Mouse (Mus musculus) heart, postnatal 36 days (tissue): ENCODE measurements around the gene Cntnap5a. TPM values are rescaled to one million over a fixed set of nuclear protein-coding genes. Genes with fewer than 3 reads are reported as not detected.

Source experiments
- DNase-seq, 2 experiments: peaks; one replicate each; pipeline ENCODE4 v3.0.0; 2021 to 2022
- intact Hi-C: fragments of 180-260 bp; cut with DNase I; formaldehyde crosslinking; loops from one replicate; pipeline ENCODE4 v1.15.1; 2025
- total RNA-seq, 2 experiments: library from RNA; stranded (reverse); gene quantifications; 2 replicates each; pipeline ENCODE4 v1.2.3; 2021

The Cntnap5a gene
- total RNA-seq = not detected

DNA sequence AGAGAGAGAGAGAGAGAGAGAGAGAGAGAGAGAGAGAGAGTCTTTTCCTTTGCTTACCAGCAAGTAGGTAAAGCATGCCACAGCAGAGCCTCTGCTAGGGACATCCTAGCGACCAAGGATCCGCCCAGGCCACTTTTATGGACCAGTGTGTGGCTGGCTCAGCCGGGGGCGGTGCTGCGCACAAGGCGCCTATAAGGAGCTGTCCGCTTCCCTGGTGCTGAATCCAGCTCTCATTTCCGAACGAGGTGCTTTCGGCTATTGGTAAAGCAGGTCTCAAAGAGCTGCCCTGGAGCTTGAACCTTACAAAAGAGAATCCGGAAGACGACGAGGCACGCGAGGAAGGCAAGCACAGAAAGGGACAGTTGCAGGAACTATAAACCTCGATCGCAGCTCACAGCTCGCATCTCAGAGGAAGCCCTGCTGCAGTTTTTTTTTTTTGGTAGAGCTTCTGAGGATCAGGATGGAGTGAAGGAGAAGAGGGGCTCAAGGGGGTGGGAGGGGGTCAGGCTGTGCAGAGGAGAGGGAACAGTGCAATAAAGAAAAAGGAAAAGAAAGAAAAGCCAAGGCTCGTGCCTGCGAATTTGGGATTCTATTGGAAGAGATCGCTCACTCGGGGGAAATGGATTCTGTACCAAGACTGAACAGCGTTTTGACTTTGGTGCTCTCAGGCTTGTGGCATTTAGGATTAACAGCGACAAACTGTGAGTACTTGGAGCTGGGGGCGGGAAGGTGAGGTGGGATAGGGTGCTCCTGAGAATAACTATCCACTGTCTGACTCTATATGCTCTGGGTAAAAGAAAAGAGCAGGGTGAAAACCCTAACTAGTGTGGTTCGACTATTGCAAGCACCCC lies at the start of gene Cntnap5a:
Cntnap5a (plus strand) TSS at position 239 of the 851 bp plus-strand sequence.
- intact Hi-C loops = no loop called here
- peak; percentile 4 to 28 for DNase-seq

DNA sequence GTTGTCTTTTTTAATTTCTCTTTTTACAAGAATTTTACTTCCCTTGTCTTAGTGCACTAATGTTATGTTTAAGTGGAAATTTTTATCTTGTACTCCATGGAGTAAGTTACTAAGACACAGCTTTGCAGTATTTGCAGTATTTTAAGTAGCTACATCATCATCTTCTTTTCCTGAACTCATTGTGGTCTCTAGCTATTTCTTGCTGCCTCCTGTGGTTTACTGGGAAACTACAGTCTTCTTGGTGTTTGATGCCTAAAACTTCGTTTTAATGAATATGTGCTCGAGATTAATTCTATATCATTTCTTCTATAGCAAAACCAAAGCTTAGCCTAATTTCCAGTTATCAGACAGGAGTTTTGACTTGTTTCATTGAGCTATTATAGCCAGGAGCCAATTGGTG lies 37.6 kb upstream of the Cntnap5a start:
- no peak for DNase-seq

DNA sequence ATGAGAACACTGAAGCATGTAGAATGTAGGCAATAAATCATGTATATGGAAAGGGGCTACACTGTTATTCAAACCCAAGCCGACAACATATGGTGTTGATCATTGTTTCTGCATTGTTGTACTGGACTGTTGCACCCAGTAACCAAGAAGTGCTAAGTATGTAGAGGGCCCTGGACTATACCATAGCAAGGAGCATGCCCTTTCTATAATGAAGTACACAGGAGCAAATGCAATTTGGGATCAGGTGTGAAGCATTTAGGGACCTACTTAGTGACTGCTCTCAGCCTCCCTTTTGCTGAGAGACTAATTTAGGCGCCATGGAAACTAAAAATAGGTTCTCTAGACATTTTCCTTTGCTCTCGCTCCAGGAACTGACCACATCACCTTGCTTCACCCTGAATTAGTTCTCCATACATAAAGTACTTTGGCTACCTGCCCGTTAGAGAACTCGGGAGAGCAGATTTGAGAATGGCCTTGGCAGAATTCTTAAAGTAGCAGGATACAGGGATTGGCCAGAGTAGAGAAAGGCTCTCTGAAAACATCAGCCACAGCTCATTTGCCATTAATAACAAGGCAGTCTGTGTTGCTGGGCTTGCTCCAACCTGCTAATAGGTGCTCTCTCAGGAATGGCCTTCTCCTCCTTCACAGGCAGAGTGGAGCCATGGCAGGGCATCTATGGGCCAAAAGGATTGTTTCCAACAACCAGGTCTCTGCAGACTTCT lies 26.1 kb upstream of the Cntnap5a start:
- intact Hi-C loops = no loop called here
- DNase-seq = no peak

More for the DNA sequence above, 37.6 kb upstream of the Cntnap5a start:
- intact Hi-C loops = no loop called here

DNA sequence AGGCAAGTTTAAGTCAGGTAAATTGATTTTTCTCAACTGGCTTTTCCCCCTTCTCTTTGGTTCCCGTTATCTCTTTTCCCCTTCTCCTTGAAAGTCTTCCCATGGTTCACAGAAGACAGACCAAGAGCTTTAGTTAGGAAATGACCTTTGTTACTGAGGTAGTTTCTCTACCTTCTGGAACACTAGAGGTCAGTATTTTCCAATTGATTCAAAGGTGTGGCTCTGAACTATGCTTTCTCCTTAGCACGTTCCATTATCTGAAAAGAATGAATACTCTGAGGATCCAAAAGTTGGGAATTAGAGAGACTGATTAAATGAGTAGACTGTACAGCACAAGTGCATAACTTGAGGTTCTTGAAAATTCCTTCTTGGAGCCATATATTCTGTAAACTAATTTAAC lies 1.9 kb downstream of the Cntnap5a start:
- intact Hi-C loops = no loop called here
- DNase-seq = no peak

DNA sequence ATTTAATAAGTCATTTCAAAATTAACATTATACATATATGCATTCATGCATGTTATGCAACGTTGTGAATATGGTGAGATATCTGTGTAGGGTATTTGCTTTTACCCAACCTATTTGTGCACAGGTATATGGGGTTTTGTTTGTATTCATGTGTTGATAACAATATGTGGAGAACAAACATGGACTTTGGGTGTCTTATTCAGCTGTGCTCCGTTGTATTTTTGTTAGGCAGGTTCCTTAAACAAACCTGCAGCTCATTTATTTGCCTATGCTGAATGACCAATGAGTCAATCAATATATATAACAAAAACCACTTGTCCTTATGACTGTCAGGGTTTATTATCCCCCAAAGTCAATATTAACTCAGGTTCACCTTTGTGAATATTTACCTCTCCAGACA lies 15.2 kb downstream of the Cntnap5a start:
- intact Hi-C loops = no loop called here
- DNase-seq = no peak

DNA sequence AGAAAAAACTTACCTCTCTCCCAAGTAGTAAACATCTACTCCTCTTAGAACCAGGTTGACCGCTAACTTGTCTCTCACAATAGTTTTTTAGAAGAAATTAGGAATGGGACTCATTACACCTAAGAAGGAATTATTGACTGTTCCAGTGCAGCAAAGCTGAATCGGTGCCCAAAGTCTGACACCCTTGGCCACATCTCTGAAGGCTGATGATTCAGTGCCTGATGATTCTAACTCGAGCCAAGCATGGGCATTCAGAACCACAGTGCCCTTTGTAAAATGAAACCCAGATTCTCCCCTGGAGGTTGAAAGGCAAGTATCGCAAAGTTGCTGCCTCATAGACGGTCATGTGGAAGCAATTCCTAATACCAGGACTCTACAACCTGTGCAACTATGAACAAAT lies 58.0 kb downstream of the Cntnap5a start:
- intact Hi-C loops = no loop called here
- DNase-seq = no peak

DNA sequence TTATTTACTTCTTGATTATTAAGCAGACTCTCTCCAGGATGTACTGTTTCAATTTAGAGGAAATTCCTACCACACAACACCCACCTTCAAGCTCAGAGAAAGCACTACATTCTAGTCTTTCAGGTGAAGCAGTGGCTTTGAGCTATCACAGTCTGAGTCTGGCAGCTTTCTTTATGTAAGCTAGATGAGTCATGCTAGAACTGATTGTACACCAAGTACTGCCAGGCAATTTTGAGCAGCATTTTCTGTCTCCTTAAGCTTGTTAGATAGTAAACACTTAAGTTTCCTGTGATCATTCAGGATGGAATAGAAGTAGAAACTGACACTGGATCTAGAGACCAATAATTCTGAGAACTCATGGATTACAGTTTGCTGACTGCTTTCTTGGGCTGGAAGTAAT lies 61.0 kb downstream of the Cntnap5a start:
- DNase-seq = no peak
- intact Hi-C loops = no loop called here

DNA sequence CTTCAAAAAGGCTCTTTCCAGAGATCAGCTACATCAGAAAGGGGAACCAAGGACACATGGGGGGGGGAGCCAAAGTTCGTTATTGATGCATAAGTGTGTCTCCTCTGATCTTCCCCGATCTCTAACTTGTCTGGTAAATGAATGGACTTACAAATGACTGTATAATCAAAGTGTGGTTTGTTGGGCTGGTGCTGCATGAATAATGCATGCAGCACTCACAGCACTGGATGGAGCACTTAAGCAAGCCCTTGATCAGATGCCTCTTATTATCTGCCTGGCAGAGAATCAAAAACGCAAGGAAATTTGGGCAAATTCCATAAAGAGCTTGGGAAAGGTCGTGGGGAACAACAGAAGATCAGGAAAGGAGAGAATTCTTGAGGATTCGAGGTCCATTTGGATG lies 100.2 kb downstream of the Cntnap5a start:
- DNase-seq = no peak
- intact Hi-C loops = no loop called here

DNA sequence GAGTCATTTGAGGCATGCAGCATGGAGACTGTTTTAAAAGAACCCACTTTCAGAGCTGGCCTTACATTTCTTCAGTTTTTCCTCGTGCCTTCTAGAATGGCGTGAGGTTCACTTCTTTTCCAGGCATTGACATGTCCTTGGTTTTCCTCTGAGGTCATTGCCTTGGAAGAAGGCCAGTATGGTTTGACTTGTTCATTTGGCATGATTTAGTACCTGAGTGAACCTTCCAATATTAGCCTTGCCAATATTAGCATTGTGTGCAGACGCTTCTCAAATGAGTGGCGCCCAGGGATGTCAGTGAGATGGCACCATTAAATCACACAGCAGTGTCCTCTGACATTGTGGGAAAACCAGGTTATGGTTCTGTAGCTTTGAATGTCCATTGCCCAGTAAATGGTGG lies 158.0 kb downstream of the Cntnap5a start:
- no peak for DNase-seq
- intact Hi-C loops = no loop called here

DNA sequence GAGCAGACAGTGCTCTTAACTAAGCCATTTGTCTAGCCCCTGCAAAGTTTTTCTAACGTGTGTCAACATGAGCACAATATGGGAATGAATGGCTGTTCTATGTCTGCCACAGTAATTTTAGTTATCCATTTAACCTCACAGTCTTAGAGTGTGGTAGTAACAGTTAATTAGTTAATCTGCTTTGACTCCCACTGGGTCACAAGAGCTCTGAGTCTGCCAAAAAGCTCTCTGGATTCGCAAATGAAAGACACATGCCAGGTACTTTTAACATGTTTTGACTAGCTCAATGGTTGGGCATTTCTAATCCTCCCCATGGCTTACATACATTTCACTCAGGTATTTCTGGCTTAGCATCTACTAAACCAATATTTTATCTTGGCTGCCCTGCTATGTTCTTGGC lies 163.0 kb downstream of the Cntnap5a start:
- intact Hi-C loops = no loop called here
- no peak for DNase-seq

DNA sequence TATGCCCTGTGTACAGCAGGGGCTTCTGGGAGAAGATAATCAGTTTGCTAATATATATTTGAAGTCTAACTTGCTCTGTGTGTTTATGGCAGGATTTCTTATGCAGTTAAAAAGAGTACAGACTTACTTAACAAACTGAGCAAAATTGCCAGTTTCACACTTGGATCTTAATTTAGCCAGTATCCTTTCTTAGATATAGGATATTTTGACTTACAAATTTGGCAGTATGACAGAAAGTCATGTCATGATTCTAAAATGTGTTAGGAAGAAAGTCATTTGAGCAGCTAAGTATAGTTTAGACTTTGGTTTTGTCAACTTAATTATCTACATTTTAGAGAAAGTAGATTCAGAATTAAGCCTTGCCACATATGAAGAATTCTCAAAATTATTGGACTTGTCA lies 167.7 kb downstream of the Cntnap5a start:
- intact Hi-C loops = no loop called here
- no peak for DNase-seq

DNA sequence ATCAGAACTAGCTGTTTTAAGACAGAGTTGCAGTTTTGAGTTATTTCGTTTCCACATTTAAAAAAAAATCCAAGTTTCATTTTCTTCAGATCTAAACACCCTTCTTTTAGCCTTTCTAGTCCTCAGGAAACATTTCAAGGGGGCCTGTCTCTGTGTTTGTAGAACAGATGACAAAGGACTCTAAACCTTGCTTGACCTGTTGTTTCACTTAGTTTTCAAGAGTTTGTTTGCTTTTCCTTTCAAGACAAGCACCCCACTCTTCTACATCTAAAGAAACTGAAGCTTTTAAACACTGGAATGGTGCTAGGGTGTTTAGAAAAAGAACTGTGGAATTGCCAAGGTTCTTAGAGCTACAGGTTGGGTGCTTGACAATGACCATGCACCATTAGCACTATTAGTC lies 233.8 kb downstream of the Cntnap5a start:
- no peak for DNase-seq
- intact Hi-C loops = no loop called here

DNA sequence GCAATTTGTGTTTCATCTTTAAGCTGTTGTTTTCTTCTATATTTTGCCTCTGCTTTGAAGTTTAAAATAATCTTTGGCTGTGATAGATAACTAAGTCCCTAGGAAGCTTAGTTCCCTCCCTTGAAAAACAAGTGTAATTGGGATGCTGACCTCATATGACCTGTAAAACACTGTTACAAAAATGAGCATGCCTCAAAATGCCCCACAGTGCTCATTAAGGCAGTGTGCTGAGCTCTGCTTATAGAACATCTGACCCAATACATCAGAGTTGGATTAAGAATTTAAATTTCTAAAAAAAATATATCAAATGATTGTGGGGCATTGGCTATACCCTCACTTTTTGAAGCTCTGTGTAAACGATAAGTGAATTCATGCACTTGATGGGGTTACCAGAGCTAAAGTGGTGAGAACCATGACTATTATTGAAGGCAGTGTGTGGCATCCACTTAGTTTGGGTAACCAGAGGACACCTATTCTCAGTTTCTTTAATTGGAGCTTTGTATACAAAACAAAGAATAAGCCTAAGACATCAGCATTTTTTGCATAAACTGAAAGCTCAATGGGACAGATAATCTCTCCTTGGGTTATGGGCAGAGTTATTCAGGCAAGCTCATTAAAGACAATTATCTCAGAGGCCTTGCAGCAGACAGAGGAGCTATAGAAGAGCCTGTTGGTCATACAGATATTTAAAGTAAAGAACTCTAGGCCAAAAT lies 241.6 kb downstream of the Cntnap5a start:
- intact Hi-C loops = no loop called here
- DNase-seq = no peak

DNA sequence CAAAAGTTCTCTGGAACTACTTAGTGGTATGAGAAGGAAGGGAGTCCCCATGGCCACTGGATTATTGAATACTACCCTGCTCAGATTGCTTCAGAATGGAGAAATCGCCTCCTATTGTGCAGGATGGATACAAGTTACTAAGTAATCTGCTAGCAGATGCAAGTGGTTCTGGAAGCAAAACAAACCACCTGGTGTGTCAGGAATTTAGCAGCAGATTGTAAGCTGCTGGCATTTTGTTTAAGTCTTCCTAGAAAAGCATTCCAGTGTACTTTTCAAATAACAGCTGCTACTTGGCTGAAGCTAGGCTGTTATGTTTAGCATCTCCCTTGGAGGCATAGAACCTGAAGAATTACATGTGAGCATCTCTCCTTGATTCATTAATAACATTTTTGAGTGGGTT lies 247.5 kb downstream of the Cntnap5a start:
- intact Hi-C loops = no loop called here
- no peak for DNase-seq

DNA sequence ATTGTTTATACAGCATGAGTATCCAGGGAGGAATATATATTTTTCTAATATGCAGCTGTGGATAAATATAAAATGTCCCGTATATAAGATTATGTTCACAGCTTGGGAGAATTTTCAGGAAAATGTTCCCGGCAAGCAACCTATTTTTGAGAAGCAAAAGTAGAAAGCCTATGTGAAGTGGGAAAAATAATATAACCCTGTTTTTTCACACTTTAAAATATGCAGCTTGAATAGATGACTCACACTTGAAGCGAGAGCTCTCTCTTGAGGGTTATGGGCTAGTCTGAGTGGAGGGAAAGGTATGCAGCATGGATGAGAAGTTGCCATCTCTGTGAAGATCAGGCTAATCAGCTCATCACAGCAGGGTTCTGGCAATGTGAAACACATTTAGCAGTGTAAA lies 261.3 kb downstream of the Cntnap5a start:
- DNase-seq = no peak

DNA sequence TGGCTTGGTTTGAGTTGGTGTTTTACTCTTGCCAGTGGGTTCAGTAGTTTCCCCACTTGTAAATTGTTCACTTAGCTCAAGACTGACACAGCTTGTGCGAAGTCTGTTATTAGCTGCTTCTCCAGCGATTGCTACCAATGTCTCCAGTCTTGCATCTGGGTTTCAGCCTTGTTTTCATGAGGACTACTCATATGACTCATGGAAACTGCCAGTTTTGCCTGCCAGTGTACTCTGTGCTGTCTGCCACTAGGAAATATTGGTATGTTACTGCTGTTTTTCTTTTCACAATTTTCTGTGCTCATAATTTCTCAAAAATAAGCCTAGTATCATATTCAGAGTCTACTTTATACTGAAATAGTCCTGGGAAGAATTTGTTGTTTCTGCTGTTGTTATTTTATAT lies 272.0 kb downstream of the Cntnap5a start:
- intact Hi-C loops = no loop called here
- no peak for DNase-seq

More for the DNA sequence above, 261.3 kb downstream of the Cntnap5a start:
- intact Hi-C loops = no loop called here

DNA sequence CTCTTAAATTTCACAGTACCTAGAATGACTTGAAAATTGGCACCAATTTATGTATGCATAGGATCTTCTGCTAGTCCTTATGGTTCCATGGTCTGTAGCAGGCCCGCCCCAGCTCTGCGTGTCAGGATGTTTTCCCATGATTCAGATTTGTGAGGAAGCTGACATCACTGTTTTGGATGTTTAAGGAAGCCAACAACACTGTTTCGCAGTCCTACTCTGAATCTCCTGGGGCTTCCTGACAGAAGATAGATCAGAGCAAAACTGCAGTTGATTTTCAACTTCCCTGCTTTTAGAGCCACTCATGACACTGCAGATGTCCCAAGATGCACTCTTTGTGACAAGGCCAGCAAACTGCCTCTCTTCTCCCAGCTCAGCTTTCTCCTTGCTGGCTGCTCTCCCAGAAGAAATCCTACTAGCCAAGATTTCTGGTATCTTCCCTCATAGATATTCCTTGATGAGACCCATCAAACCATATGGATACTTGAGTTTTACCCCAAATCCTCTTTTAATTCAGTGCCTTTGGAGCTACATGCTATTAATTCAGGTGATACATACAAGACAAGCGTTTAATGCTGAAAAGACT lies 280.5 kb downstream of the Cntnap5a start:
- DNase-seq = no peak
- intact Hi-C loops = no loop called here

DNA sequence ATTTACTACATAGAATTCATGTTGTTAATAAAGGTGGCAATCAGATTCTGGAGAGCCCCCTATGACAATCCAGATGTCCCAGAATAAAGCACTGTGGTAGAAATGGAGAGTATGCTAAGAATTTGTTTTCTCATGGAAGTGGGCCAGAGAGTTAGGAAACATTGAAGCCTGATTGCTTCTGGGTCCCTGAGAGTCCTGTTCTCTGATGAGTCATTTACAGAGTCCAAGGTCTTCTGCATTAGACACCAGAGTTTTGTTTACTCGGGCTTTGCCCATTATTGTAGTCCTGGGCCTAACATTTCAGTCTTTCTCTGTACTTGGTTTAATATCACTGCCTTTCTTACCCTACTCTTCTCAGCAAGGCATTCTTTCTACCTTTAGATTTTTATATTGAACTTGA lies 305.6 kb downstream of the Cntnap5a start:
- DNase-seq = no peak
- intact Hi-C loops = no loop called here

DNA sequence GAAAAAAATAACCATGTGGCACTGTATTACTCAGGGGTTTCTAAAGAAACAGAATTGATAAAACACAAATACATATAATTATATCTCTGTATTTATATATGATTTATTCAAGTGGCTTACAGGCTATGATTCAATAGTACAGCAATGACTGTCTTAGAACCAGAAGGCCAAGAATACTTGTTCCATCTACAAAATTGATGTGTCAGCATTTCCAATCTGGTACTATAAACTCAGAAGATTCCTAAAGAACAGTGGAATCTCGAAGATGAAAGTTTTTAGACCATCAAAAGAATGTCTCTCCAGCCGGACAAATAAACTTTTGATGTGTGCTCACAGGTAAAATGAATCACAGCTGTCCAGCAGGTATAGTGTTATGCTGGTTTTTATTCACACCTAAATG lies 331.2 kb downstream of the Cntnap5a start:
- intact Hi-C loops = no loop called here
- DNase-seq = no peak

DNA sequence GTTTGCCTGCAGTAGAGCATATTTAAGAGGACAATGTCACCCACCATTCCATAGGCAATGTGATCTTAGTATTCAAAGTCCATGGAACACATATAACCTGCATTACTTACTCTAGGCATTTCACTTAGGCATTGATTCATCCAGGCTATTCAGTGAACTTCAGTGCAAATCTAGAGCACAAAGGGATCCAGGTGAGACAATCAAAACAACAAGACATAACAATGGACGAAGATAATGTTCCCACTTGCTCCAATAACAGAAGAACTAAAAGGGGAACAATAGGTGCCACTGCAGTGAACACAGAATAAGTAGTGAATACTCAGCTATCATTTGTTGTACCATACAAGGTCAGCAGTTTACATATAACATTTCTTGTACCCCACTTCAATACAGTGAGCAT lies 345.1 kb downstream of the Cntnap5a start:
- intact Hi-C loops = no loop called here
- no peak for DNase-seq

DNA sequence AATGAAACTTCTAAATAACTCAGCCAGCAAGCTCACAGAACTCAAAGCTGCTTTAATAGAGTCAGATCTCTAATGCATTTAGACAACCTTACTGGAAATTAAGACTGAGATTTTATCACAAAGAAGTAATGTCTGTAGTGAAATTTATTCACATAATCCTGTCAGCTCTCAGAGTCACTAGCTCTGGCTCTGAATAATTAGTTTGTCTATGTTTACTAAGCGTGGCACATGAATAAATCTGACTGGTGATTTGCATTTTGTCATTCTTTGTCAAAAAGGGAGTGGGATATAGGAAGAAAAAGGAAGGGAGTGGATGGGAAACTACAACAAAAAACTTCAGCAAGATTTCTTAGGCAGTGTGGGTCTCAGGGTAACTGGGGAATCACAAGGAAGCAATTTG lies 351.3 kb downstream of the Cntnap5a start:
- no peak for DNase-seq
- intact Hi-C loops = no loop called here
